Mouse (Mus musculus) neural tube, embryonic 14.5 days (tissue): ENCODE measurements at regions not wholly inside any gene's neighbourhood (a gene's known extent, or its start where the extent isn't known, plus 50 kb on each side); places are given as distances from the start of the nearest gene placed in this dataset.
"Not testable (repeated sequence)": the region's sequence is repeated elsewhere in the genome, so short reads cannot be mapped to it uniquely, and the experiment has no call there.

Experiments used
- ATAC-seq: fragments of 200-750 bp; cut with Nextera tagmentation; 2 replicates; pipeline ENCODE4 v1.8.0; 2017; ENCODE audit warnings: low read depth, mild to moderate bottlenecking, moderate TSS enrichment, moderate library complexity
- H3K27ac ChIP-seq: fragments of 300-500 bp; sonication (generic); 2 replicates; pipeline ENCODE4 v1.5.1; 2014; ENCODE audit warnings: low read depth, mild to moderate bottlenecking, control low read depth, low read length, moderate library complexity, mixed read lengths
- H3K27me3 ChIP-seq: fragments of 300-500 bp; sonication (generic); 2 replicates; pipeline ENCODE4 v1.6.1; 2014; ENCODE audit warnings: low read length; ENCODE audit not compliant: control insufficient read depth, insufficient read depth
- H3K36me3 ChIP-seq: fragments of 300-500 bp; sonication (generic); 2 replicates; pipeline ENCODE4 v1.6.1; 2014; ENCODE audit warnings: low read length, mixed read lengths; ENCODE audit not compliant: control insufficient read depth, insufficient read depth
- H3K4me1 ChIP-seq: fragments of 300-500 bp; sonication (generic); 2 replicates; pipeline ENCODE4 v1.6.1; 2014; ENCODE audit warnings: low read length; ENCODE audit not compliant: control insufficient read depth, insufficient read depth
- H3K4me2 ChIP-seq: fragments of 300-500 bp; sonication (generic); 2 replicates; pipeline ENCODE4 v1.6.1; 2014; ENCODE audit warnings: mild to moderate bottlenecking, low read depth, low read length, control low read depth
- H3K4me3 ChIP-seq: fragments of 300-500 bp; sonication (generic); 2 replicates; pipeline ENCODE4 v1.5.1; 2014; ENCODE audit warnings: low read depth, low read length, control low read depth, mixed read lengths
- H3K9ac ChIP-seq: fragments of 300-500 bp; sonication (generic); replicated peaks from 2 replicates; pipeline ENCODE4 v1.6.1; 2014; ENCODE audit warnings: low read depth, mild to moderate bottlenecking, control low read depth, low read length, mixed read lengths
- H3K9me3 ChIP-seq: fragments of 300-500 bp; sonication (generic); 2 replicates; pipeline ENCODE4 v1.6.1; 2016; ENCODE audit warnings: low read length; ENCODE audit not compliant: control insufficient read depth
- WGBS: fragments of 180-500 bp; shearing (Covaris S2); extraction: QIAGEN DNeasy Blood & Tissue Kit; methylation state at CpG from one replicate; pipeline ENCODE4 v1.1.7; 2014; 5-methylcytosine and 5-hydroxymethylcytosine counted together

- H3K9ac ChIP-seq: no peak overlapping the region
- no peaks in the 10 kb centered on the region for H3K36me3 ChIP-seq
- no peak overlapping the region for H3K27ac ChIP-seq
- no peaks in the 10 kb centered on the region for H3K9me3 ChIP-seq
- H3K27me3 ChIP-seq: no peaks in the 10 kb centered on the region
- no peaks in the 10 kb centered on the region for H3K4me1 ChIP-seq
- no peak overlapping the region for H3K4me3 ChIP-seq
- 6% methylated on average over 2 of the region's 2 CpGs for WGBS
- H3K4me2 ChIP-seq: no peak overlapping the region
- peak; percentile 46; the same call in 1 of the 2 replicates for ATAC-seq
Observed at GRCm38 (mm10) chr13:7233399-7233798, 584.8 kb upstream of the Pfkp start.

DNA sequence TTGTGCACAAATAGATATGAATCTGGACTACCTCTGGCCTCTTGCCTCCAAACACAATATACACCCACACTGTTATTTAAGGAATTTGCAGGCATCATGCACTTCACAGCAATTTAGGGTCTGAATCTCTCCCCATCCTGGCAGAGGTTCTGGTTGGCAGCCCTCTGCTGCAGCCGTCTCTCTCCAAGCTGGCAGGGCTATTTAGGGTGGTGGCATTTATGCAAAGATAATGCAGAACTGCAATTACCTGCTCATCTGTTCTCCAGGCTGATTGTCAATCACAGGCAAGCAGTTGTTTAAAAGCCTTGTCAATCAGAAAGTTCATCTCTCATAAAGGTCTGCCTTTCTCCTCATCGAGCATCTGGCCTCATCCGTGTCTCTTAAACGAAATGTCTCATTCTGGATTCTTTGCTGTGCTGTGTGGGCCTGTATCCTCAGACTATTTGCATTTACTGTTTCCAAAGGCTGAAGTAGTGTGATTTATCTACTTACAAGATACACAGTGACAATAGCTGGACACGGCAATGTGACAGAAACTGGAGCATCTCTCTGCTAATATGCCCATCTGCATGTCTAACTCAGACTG is 558.1 kb upstream of the Pfkp start:
- no peak for ATAC-seq
- Histone ChIP-seq H3K36me3 (no peaks in the 10 kb centered on the region), H3K4me1 (no peaks in the 10 kb centered on the region), H3K4me2 (no peak overlapping the region), H3K9ac (no peak overlapping the region), H3K27ac (no peak overlapping the region), H3K4me3 (no peak overlapping the region), H3K27me3 (no peaks in the 10 kb centered on the region), H3K9me3 (no peaks in the 10 kb centered on the region)
- WGBS: 67% methylated on average over 5 of the region's 5 CpGs

- no peak overlapping the region for H3K27ac ChIP-seq
- H3K36me3 ChIP-seq: no peaks in the 10 kb centered on the region
- H3K9ac ChIP-seq: no peak overlapping the region
- 31% methylated on average over 6 of the region's 6 CpGs for WGBS
- H3K4me3 ChIP-seq: no peak overlapping the region
- H3K4me1 ChIP-seq: no peaks in the 10 kb centered on the region
- H3K9me3 ChIP-seq: no peaks in the 10 kb centered on the region
- no peak for ATAC-seq
- H3K4me2 ChIP-seq: no peak overlapping the region
- no peaks in the 10 kb centered on the region for H3K27me3 ChIP-seq
Observed at GRCm38 (mm10) chr13:7195990-7196389, 547.4 kb upstream of the Pfkp start.

- H3K4me2 ChIP-seq: no peak overlapping the region
- H3K9me3 ChIP-seq: no peaks in the 10 kb centered on the region
- no peak overlapping the region for H3K4me3 ChIP-seq
- 37% methylated on average over 4 of the region's 4 CpGs for WGBS
- H3K27me3 ChIP-seq: no peaks in the 10 kb centered on the region
- ATAC-seq: no peak
- H3K27ac ChIP-seq: no peak overlapping the region
- no peaks in the 10 kb centered on the region for H3K36me3 ChIP-seq
- H3K9ac ChIP-seq: no peak overlapping the region
- no peaks in the 10 kb centered on the region for H3K4me1 ChIP-seq
Observed at GRCm38 (mm10) chr13:7182216-7182751, 533.7 kb upstream of the Pfkp start.

DNA sequence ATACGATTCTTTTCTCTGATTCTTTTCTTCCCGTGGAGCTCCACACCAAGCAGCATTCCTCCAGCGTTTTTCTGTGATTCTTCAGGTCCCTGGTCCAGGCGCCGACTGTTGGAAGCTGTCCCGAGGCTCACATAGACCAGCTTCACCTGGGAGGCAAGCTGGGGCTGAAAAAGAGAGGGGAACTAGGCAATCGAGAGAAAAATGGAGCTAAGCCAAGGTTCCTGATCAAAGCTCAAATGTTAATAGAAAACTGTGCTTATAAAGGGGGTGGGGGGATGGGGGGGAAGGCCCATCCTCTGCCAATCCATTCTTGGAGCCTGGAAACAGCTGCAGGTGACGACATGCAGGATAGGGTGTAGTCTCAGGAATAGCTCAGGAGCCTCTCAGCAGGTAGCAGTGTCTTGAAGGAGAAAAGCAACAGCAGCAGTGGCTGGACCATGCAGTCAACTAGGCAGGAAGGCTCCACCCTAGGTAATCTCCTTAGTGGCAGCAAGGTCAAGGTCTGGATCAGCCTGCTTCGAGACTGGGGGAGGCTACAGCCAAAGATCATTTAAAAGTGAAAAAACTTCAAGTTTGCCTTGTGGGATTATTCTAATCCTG is 527.1 kb upstream of the Pfkp start:
- H3K27ac ChIP-seq: no peak overlapping the region
- H3K4me3 ChIP-seq: no peak overlapping the region
- H3K27me3 ChIP-seq: no peaks in the 10 kb centered on the region
- no peaks in the 10 kb centered on the region for H3K4me1 ChIP-seq
- H3K36me3 ChIP-seq: no peaks in the 10 kb centered on the region
- ATAC-seq: no peak
- no peak overlapping the region for H3K4me2 ChIP-seq
- H3K9me3 ChIP-seq: no peaks in the 10 kb centered on the region
- no peak overlapping the region for H3K9ac ChIP-seq
- 82% methylated on average over 9 of the region's 9 CpGs for WGBS

DNA sequence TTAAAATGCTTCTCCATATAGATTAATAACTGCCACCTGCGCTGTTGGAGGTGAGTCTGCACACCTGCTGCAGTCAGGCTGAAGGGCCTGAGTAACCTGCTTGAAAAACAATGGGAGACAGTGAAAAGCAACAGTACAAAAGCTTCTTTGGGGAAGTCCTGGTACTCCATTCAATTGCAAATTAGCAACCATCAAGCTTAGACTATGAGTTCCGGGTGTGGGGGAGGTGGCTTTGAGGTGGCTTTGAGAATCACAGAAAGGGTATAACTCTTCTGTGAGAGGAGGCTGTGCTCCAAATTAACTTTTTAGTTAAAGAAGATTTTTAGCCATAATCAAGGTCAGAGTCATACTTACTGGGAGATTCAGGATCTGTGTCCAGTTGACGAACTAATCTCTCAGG is 521.5 kb upstream of the Pfkp start:
- not testable (repeated sequence) for ATAC-seq, H3K4me2 ChIP-seq, H3K27ac ChIP-seq, H3K27me3 ChIP-seq, H3K4me1 ChIP-seq, H3K36me3 ChIP-seq, H3K4me3 ChIP-seq, H3K9ac ChIP-seq, H3K9me3 ChIP-seq
- WGBS: 68% methylated on average over 3 of the region's 3 CpGs

DNA sequence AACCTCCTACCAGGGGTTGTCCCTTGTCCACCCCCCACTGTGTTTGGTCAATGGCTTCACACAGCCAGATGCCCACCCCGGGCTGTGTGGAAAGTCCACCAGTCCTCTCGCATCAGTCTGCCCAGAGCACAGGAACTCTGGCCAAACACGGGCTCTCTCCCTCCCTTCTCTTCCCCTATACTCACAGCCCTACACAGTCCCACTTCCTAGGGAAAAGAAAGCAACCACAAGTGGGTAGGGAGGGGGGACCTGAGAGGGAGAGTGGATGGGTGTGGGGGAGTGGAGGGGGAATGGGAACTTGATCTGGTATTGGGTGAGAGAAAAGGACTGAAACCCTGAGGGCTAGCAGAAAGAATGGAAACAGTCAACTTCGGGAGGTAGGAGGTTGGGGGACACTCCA is 497.8 kb upstream of the Pfkp start:
- Histone ChIP-seq H3K4me1 (no peaks in the 10 kb centered on the region), H3K27ac (no peak overlapping the region), H3K4me2 (no peak overlapping the region), H3K9ac (no peak overlapping the region), H3K9me3 (no peaks in the 10 kb centered on the region), H3K4me3 (no peak overlapping the region), H3K36me3 (no peaks in the 10 kb centered on the region), H3K27me3 (no peaks in the 10 kb centered on the region)
- no peak for ATAC-seq
- 90% methylated on average over 4 of the region's 4 CpGs for WGBS

DNA sequence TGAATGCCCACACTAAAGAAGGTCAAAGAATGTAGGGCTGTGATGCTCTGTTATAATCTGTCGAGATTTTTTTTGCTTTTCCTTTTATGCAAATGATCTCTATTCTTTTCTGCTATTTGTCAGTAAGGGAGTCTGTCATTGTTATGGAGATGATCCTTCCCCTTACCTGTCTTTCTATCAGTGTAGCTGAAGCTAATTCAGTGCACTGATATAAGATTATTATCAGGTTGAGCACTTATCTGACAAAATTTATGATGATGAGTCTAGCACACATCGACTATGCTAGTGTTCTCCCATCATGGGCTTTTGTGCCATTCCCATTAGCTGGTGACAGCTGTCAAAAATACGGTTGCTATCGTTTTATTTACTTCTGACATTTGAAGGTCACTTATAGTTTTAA is 462.0 kb upstream of the Pfkp start:
- no peak for ATAC-seq
- H3K27ac ChIP-seq: no peak overlapping the region
- H3K4me2 ChIP-seq: no peak overlapping the region
- H3K36me3 ChIP-seq: no peaks in the 10 kb centered on the region
- H3K4me3 ChIP-seq: no peak overlapping the region
- H3K9ac ChIP-seq: no peak overlapping the region
- H3K4me1 ChIP-seq: no peaks in the 10 kb centered on the region
- H3K9me3 ChIP-seq: no peaks in the 10 kb centered on the region
- H3K27me3 ChIP-seq: no peaks in the 10 kb centered on the region
- 72% methylated on average over 4 of the region's 4 CpGs for WGBS

GRCm38 (mm10) chr13:7103289-7103688 is 454.7 kb upstream of the Pfkp start:
- Histone ChIP-seq H3K9me3 (no peaks in the 10 kb centered on the region), H3K27ac (no peak overlapping the region), H3K4me3 (no peak overlapping the region), H3K4me1 (no peaks in the 10 kb centered on the region), H3K9ac (no peak overlapping the region), H3K4me2 (no peak overlapping the region), H3K36me3 (no peaks in the 10 kb centered on the region), H3K27me3 (no peaks in the 10 kb centered on the region)
- WGBS: 83% methylated on average over 4 of the region's 4 CpGs
- no peak for ATAC-seq
